Mouse (Mus musculus) layer of hippocampus, adult 18-20 months (tissue): Measurements from ENCODE around the gene Slc52a3. TPM values are rescaled to one million over a fixed set of nuclear protein-coding genes. Genes with fewer than 3 reads are reported as not detected.

Experiments used
- DNase-seq, 2 experiments: peaks; one replicate each; pipeline ENCODE4 v3.0.0; 2022; ENCODE audit warnings: low spot score in 2 of 2
- long read RNA-seq: library from polyadenylated mRNA; stranded (forward); transcript quantifications from one replicate; pipeline ENCODE4 v2.0.0, GENCODE M21; 2021
- total RNA-seq, 2 experiments: library from RNA; stranded (reverse); gene quantifications; 2 replicates each; pipeline ENCODE4 v1.2.3; 2021

The Slc52a3 gene
- total RNA-seq = 1 to 10 TPM; 2.1 to 2.4 TPM
- long read RNA-seq, transcript Slc52a3-201 (5 exons, 2,669 nt) = major isoform, 5 of 6 reads
- long read RNA-seq, partial matches to known transcripts = 0 of 6 reads
- long read RNA-seq, other reads (novel, unspliced or antisense) = 0 of 6 reads

GRCm38 (mm10) chr2:151996229-151997189 is at the start of gene Slc52a3:
Gene Slc52a3 (plus strand): TSS chr2:151996511.
- DNase-seq = peak; percentile 62 to 86

- no peak for DNase-seq
Observed at GRCm38 (mm10) chr2:151947617-151948016, 48.7 kb upstream of the Slc52a3 start.

GRCm38 (mm10) chr2:151948311-151948710 is 48.0 kb upstream of the Slc52a3 start:
- DNase-seq = no peak

- peak; percentile 43 to 59 for DNase-seq
Observed at GRCm38 (mm10) chr2:151949082-151949774, 47.1 kb upstream of the Slc52a3 start.

GRCm38 (mm10) chr2:151953665-151954064 is 42.6 kb upstream of the Slc52a3 start:
- DNase-seq = no peak

GRCm38 (mm10) chr2:151956500-151957137 is 39.7 kb upstream of the Slc52a3 start:
- peak in 1 of 2 experiments; percentile 37 for DNase-seq

GRCm38 (mm10) chr2:151959274-151959673 is 37.0 kb upstream of the Slc52a3 start:
- no peak for DNase-seq

GRCm38 (mm10) chr2:151961284-151962196 is 34.8 kb upstream of the Slc52a3 start:
- DNase-seq = no peak

GRCm38 (mm10) chr2:151962474-151962873 is 33.8 kb upstream of the Slc52a3 start:
- peak; percentile 73 to 89 for DNase-seq

GRCm38 (mm10) chr2:151963319-151963718 is 33.0 kb upstream of the Slc52a3 start:
- DNase-seq = no peak

GRCm38 (mm10) chr2:151964052-151964451 is 32.3 kb upstream of the Slc52a3 start:
- no peak for DNase-seq

GRCm38 (mm10) chr2:151967176-151967750 is 29.0 kb upstream of the Slc52a3 start:
- no peak for DNase-seq

GRCm38 (mm10) chr2:151967792-151968191 is 28.5 kb upstream of the Slc52a3 start:
- DNase-seq = no peak

GRCm38 (mm10) chr2:151968451-151968850 is 27.9 kb upstream of the Slc52a3 start:
- no peak for DNase-seq

- DNase-seq = no peak
Observed at GRCm38 (mm10) chr2:151968986-151969385, 27.3 kb upstream of the Slc52a3 start.

GRCm38 (mm10) chr2:151969396-151969795 is 26.9 kb upstream of the Slc52a3 start:
- no peak for DNase-seq

GRCm38 (mm10) chr2:151970191-151971172 is 25.8 kb upstream of the Slc52a3 start:
- peak; percentile 48 to 79 for DNase-seq

- no peak for DNase-seq
Observed at GRCm38 (mm10) chr2:151971748-151972147, 24.6 kb upstream of the Slc52a3 start.
